Mouse (Mus musculus) fibroblast of lung, adult 2 months (primary cell): ENCODE results near the gene Net1.
"Not testable (repeated sequence)": the region's sequence is repeated elsewhere in the genome, so short reads cannot be mapped to it uniquely, and the experiment has no call there.

ENCODE experiments used
- DNase-seq: peaks from one replicate; pipeline ENCODE4 v3.0.0-alpha.2; 2011; ENCODE audit warnings: low read depth

The Net1 gene

DNA sequence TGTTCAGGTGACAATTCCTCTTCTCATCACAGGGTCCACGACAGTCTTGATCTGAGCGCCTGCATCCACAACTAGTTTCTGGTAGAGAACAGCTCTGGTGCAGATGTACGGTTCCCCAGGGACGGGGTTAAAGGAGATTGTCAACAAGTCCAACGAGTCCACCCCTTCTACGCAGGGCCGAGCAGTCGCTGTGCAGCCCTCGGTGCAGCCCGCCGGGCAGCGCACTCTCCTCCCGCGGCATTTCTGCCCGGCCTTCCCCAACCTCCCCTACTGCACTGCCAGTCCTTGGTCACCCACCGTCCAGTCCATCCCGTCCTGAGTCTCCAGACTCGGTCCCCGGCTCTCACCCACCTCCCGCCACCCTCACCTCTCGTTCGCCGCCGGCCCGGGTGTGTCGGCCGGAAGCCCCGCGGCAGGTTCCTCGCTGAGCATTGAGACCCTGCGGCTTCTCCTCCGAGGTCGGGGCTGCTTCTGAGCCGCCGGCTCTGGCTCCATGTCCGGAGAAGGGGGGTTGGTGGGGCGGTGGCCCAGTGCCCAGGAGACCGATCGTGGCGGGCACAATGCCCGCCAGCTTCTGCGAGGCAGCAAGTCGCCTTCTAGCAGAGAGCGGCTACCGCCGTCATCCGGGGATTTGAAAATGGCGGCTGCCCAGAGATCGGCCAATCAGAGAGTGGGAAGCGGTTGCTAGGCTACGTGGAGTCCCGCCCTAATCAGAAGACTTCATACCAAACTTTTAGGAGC is at the start of gene Net1, which contains the start of gene Tubal3:
Gene Net1 (minus strand): TSS at position 650 of the 741 bp plus-strand sequence.
Gene Tubal3 (plus strand): TSS at position 704 of the 741 bp plus-strand sequence.
- peak; percentile 66 for DNase-seq

DNA sequence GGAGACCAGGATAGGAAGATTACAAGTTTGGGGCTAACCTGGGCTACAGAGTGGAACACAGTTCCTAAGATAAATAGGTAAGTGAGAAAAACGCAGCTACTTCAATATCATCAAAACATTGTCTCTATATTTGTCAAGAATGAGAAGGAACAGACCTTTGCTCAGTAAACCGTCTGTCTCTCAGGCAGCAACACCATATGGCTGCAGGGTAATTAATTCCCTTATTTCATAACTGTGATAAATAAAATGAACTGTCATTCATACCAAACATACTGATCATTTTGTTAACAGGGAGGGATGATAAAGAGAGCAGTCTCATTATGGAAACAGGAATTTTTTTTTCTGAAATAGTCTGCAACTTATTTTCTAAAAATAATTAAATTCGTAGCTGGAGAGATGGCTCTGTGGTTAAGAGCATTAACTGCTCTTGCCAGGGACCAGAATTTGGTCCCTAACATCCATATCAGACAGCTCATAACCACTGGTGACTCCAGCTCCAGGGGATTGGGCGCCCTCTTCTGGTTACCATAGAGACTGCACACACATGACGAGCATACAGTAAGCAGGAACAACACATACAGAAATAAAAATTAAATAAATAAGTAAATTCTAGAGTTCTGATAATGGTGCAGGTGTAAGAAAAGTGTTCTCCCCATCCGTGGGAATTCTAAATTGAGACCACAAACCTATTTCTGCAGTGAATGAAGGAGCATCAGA is 33.3 kb upstream of the Net1 start:
- no peak for DNase-seq

DNA sequence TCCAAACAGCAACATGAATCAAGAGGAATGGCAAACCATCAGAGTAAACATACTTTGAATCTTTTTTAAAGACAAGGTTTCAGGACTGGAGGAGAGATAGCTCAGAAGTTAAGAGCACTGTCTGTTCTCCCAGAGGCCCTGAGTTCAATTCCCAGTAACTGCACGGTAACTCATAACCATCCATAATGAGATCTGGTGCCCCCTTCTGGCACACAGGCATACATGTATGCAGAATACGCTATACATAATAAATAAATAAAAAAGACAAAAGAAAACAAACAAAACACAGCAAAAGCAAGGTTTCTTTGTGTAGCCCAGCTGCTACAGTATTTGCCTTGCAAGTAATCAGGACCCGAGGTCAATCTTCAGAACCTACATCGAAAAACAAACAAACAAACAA is 31.5 kb upstream of the Net1 start:
- no peak for DNase-seq

DNA sequence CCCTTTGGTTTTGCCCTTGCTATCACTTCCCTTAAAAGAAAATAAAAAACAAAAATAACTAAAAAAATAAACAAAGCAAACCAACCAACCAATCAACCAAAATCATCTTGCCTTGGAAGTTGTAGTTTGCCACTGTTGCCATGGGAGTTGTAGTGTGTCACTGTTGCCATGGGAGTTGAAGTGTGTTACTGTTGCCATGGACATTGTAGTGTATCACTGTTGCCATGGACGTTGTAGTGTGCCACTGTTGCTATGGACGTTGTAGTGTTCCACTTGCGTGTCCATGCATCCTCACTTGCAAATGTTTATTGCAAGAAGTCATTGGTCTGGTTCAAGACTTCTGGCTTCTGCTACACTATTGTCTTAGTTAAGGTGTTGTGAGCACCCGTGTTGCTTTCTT is 29.2 kb upstream of the Net1 start:
- DNase-seq, result no peak

DNA sequence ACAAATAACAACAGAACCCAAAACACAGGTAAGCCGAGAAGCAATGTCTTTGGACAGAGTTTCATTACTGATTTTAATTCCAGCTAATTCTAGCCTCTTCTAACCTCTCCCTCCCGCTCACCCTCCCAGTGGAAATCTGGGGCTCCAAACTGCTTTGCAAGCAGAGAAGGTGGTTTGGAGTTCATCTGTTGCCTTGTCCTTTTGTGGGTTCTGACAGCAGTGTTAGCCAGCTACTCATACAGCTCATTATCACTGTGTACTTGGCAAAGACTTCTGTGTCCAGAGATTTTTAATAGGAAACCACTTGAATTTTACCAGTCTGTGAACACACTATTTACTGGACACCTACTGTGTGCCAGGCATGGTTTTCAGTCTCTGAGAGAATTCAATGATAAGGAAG is 27.2 kb upstream of the Net1 start, which contains the start of gene Ucn3:
Gene Ucn3 (minus strand): TSS at position 101 of the 400 bp plus-strand sequence.
- no peak for DNase-seq

DNA sequence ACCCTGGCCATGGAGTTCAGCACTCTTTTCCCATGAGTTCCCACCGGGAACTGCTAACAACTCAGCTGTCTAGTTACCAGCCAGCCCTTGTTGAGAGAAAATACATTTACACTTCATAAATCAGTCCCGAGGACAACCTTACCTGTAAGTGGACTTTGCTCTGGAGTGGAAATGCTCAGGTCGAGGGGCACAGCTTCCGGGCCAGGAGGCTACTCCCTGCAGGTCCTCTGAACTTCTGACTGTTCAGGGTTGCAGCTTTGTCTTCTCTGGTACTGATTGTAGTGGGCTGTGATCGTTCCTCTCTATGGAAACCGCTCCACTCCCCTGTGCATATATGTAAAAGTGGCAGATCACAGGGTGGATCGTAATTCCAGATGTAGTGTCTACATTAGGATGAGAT is 26.7 kb upstream of the Net1 start:
- no peak for DNase-seq

DNA sequence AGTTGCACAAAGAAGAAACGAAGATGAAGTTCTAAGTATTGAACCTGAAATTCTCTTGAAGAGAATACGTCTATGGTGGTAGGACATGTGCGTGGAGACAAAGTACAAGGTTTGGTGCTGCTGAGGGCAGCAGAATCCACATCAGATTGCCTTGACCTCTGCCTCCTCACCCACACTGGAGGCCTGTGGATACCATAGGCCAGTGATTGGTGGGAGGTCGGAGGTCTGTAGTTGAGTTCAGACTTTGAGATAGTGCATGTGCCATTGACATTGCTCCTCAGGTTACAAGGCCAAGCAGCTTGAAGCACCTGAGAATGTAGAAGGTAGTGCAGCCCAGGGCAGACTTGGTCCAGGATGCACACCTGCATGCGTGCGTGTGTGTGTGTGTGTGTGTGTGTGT is 8.0 kb upstream of the Net1 start:
- no peak for DNase-seq

DNA sequence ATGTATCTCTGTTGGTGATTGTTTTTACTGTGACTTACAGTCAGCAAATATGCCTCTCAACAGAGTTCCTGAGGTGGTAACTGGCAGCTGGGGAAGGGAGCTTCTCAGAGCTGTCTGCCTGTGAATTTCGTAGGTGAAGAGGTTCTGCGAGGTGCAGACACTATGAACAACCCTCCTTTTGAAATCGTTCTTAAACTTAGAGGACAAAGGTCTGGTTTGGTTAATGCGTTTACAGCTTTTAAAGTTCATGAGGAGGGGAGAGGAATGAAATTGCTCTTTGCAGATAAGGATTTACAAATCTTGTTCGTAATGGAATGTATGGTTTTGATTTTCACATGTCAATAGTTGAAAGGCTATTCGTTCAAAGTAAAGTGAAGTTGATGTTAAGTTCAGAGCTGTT is 7.6 kb upstream of the Net1 start:
- no peak for DNase-seq

DNA sequence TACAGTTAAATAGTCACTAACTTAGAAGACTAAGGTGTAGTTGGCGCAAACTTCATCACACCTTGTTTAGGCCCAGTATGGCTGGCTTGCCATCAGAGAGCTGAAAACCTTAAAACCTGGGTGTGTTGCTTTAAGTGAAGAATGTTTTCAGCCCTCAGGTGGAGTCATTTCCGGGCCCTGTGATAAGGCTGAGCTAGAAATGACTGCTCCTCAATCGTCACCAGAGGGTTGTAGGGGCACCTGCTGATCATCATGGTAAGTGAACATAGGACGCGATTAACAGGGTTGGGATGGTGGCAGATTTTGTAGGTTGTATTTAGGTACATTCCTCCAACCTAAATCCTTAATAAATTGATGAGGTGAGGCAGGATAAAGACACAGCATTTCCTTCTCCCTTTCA is 6.5 kb upstream of the Net1 start:
- no peak for DNase-seq

DNA sequence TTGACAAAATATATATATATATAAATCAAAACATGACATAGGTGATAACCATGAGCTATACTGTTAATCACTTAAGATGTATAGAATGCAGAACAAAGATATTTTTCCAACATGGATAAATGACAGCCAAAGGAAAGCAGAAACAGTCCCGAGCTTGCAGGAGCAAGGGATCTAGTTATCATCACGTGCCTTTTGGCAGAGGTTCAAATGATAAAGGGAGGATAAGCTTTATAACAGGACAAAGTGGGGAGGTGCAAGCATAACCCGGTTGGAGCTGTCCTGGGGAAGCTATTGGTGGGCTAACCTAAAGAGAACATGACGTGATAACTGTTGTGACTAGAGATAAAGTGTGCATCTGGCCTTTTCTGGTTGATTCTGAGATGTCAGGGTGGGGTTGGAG is 4.5 kb downstream of the Net1 start:
- no peak for DNase-seq

DNA sequence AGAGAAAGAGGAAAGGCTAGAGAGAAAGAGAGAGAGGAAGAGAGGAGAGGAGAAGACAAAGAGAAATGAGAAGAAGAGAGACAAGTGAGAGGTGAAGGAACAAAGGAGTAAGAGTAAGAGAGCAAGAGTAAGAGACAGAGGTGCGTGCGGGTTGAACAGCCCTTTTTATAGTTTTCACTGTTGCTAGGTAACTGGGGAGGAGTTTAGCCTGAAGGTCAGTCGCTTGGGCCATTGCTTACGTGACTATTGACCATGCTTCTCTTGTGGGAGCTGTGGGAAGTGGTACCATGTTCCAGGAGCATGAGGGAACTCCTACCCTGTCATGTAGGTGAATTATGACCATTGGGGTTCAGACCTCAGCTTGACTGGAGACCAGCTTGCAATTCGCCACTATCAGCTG is 7.7 kb downstream of the Net1 start:
- DNase-seq, result no peak

DNA sequence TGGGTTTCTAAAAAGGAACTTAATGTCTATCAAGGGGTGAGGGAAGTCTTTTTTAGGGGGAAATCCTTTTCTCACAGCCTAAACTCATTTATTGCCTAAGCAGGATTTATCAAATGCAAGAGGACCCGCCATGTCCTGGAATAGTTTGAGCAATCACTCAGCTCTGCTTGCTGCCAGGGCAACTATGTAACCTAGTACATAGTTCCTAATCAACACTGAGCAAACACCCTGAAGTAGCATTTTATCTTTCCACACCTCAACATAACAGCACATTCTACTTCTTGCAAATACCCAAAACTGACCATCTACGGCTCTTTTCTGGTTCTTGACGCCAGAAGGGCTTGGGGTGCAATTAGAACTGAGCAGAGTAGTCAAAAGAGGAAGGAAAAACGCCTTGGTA is 9.8 kb downstream of the Net1 start:
- no peak for DNase-seq

DNA sequence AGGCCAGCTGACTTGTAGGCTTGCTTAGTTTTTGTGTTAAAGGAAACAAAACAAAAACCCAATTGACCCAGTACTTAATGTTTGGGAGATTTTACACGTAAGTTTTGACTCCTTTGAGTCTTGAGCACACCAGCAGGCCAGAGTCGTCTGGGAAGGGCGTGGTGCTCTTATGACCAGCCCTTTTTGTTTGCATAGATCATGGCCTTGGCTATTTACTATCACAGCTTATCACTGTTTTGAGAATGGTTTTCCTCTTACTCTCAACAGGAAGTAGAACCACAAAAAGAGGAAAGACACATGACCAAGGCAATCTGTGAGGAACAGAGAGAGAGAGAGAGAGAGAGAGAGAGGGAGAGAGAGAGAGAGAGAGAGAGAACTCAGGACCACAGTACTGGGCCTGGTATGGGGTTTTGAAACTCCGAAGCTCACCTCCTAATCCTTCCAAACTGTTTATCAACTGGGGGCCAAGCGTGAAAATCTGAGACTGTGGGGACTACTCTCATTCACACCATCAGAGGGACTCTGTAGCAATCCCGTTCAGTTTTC is 10.8 kb downstream of the Net1 start:
- no peak for DNase-seq

DNA sequence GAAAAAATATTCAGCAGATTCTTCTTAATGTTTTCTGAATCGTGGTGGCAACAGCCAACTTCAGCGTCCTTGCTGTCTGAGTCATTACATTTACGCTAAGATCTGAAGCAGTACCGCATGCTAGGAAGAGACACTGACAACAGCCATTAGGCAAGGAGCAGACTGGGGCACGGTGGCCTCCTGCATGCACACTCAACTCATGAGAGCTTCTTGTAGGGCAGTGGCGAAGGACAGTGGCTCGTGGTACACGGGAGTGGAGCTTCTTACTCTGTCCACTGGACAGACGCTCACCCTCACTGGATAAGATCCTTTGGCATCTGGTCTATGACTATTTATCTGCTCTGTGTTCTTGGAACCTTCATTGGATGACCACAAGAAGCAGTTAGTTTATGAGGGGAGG is 18.7 kb downstream of the Net1 start:
- DNase-seq, result no peak

DNA sequence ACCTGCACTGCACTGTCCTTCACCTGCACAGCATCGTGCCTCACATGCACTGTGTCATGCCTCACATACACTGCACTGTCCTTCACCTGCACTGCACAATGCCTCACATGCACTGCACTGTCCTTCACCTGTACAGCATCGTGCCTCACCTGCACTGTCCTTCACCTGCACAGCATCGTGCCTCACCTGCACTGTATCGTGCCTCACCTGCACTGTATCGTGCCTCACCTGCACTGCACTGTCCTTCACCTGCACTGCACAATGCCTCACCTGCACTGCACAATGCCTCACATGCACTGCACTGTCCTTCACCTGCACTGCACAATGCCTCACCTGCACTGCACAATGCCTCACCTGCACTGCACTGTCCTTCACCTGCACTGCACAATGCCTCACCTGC is 19.8 kb downstream of the Net1 start:
- DNase-seq, result not testable (repeated sequence)

DNA sequence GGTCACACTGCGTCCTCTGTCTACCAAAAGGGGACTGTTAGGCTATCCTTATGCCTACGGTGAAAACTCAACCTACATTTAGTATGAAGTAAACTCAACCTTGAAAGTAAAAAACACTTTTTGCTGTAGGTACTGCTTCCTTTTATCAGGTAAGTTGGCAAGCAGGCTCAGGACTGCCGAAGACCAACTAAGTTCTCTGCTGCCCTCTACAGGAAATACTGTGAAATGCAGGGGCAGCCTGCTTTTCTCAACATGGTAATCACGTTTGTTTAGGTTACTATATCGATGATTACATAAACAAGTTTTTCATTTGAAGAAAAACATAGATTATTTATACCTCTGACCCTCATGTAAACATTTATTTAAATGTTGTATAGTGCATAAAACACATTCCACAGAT is 21.1 kb downstream of the Net1 start:
- peak; percentile 26 for DNase-seq

DNA sequence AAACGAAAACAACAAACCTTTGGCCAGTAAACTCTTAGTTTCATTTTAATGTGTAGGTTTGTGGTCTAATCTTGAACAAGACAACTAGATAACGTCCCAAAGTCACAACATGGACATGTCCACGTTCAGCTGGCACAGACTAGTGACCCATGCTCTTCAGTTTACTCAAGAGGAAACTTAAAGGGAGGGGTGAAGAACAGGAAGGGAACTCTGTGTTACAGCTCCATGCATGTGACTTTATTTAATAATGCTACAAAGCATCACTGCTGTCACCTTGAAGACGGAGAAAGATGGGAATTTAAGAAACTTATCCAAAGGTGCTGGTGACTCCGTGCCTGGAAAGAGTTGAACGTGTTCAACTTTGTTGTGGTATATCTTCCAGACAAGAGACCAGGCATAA is 22.0 kb downstream of the Net1 start:
- no peak for DNase-seq

DNA sequence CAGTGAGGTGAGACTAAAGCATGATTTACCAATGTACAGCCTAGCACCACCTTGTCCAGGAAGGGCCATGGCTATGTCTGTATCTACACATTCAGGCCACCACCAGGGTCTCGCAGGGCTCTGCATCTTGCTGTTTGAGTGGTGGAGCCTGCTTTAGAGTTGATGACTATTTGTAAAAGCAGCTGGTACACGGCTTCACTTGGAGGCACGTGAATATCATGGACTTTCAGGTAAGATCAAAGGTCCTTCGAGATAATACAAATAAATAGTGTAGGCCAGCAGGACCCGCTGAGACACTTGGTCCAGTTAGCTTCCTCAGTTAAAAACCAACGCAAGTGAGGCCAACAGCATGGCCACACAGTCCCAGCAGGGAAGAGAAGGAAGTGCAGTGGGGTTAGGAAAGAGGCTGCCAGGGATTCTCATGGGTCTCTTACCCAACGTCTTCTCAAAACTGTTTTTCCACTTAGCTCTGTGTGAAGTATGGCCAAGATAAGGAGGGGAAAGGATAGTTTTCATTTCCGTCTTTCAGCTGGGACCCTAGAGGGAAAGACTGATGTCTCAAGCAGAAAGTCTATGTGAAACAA is 22.5 kb downstream of the Net1 start:
- DNase-seq, result no peak

DNA sequence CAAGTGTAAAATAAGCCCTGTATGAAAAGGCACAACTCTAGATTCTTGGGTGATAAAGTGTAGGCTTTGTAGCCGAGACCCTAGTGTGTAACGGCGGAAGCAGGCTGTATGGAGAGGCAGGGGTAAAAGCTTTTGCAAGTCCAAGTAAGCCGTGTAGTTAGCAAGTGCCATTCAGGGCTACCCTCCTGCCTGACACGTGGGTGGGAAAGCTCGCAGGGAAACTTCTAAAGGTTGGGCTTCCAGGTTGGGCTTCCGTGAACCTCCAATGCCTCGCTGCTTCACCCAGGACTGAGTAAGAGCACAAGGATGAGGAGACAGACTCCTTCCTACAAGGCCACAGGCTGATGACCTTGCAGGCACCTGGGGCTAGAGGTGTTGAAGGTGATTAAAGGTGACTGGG is 23.5 kb downstream of the Net1 start:
- no peak for DNase-seq

DNA sequence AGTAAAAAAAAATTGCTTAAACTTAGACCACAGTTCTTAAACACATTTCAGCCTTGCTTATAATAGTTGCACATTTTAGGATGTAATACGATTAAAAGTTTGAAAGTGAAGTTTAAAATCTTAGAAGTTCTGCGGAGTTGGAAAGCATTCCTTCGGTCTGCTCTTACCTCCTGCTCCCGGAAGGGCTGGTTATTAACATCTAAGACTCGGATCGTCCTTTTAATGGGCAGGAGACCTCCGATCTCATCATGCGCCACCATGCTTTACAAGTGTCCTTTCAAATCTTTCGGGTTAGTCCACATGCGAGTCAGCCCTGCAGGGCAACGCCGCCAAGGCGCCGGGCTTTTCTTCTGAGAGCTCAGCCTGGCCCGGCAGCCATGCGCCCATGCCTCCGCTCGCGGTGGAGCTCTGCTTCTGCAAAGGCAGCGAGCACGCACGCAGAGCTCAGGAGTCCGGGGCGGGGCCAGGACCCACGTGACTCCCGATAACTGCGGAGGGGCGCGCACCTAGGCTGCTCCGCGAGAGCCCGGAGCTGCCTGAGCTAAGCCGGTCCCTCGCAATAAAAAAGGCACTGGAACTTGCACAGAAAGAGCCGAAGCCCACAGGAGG is 24.8 kb downstream of the Net1 start:
- DNase-seq, result peak; percentile 40

DNA sequence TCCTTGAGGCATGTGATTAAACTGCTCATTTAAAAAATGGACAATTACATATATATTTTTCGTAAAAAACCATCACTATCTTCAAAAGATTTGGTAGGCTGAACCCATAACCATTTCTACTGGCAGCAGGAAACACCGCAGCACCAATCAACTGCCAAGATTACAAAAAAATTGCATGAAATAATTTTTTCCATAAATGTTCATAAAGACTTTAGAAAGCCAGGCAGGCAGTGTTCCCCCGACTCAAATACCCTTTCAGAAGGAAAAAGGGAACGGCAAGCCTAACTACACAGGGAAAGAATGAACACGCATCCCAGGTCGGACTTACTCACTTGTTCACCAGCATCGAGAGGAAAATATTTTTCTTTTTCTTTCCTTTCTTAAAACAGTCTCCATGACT is 25.4 kb downstream of the Net1 start:
- DNase-seq, result no peak

DNA sequence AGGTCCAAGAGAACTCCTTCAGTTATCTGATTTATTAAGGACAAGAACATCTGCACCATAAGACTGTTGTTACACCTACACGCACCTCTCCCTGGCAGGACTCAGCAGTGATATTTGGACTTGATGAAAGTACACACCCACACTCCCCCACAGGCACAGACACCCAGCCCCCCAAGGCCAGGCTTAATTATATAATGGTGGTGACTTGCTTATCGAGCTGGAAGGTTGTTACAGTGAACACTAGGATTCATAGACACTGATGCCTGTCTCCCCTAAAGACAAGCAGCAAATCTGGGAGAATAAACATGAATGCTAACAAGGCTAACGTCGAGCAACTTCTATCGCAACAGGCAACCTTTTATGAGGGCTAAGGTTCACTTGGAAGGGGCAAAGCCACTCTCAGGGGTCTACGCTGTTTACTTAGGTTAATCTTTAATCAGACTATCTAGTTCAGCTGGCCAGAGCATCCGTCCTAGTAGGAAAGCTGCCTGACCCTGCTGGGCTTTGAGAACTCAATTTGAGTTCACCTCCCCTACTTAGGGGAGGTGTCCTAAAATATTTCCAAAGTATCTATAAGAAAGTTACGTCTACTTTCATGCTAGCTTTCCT is 26.4 kb downstream of the Net1 start:
- no peak for DNase-seq
